Mouse (Mus musculus): ENCODE measurements around the gene Tnrc6c. TPM values are rescaled to one million over a fixed set of nuclear protein-coding genes. Genes with fewer than 3 reads are reported as not detected.

The Tnrc6c gene
- polyA plus RNA-seq, 1 experiment from 2014 or later = 9.4 TPM

DNA sequence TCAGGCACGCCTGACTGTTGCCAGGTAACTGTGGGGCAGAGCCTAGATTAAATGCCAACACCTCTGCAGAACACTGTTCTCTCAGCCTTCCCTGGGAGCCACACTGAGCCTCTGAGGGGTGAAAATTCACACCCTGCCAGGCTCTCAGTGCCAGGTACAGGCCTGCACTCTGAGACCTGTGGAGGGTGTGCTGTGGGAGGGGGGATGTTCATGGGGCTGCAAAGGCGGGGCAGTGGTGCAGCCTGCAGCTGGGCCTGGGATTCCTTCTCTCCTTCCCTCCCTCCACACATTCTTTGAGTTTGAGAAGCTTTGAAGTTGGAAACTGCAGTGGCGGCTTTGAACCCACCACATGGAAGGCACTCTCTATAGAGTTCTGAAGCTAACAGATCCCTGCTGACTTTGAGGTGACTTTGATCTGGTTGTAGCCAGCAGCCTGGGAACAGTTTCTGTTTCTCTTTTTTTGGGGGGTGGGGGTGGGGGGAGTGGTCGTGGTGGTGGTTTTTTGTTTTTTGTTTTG, 140.0 kb downstream of the Tnrc6c start:
- Histone ChIP-seq H3K27me3 (ENCODE audit: low read depth, poor library complexity, severe bottlenecking) (peaks cover 40% of the 10 kb centered on the region), H3K9me3 (replicated peaks) (no peaks in the 10 kb centered on the region), H3K27ac (replicated peaks) (no peak overlapping the region), H3K4me1 (peaks cover 48% of the 10 kb centered on the region), H3K4me3 (no peak overlapping the region), H3K36me3 (no peaks in the 10 kb centered on the region)
- 66% methylated on average over 4 of the region's 4 CpGs for WGBS
- DNase-seq (ENCODE audit: low spot score) = no peak

DNA sequence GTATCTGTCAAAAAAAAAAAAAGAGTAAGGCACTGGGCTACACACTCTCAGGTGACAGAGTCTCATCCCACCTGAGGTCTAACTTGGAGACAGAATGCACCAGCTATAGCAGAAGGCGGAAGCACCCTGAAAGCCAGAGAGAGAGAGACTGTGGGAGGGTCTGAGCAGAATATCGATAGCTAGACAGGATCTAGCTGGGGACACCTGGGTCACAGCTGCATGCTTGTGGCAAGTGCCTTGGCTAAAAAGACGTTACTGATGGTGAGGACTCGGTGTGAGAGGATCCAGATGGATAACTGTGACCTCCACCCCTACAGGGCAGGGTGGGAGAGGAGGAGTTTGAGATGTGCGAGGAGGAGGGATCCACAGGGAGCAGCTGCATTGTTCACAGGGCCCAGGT, 142.9 kb downstream of the Tnrc6c start:
- Histone ChIP-seq H3K27me3 (ENCODE audit: low read depth, poor library complexity, severe bottlenecking) (peaks cover 15% of the 10 kb centered on the region), H3K4me1 (peaks cover 33% of the 10 kb centered on the region), H3K27ac (replicated peaks) (no peak overlapping the region; the same call in 1 of the 2 replicates), H3K4me3 (no peak overlapping the region), H3K36me3 (no peaks in the 10 kb centered on the region), H3K9me3 (replicated peaks) (no peaks in the 10 kb centered on the region)
- WGBS = 47% methylated on average over 5 of the region's 5 CpGs
- DNase-seq (ENCODE audit: low spot score) = no peak

DNA sequence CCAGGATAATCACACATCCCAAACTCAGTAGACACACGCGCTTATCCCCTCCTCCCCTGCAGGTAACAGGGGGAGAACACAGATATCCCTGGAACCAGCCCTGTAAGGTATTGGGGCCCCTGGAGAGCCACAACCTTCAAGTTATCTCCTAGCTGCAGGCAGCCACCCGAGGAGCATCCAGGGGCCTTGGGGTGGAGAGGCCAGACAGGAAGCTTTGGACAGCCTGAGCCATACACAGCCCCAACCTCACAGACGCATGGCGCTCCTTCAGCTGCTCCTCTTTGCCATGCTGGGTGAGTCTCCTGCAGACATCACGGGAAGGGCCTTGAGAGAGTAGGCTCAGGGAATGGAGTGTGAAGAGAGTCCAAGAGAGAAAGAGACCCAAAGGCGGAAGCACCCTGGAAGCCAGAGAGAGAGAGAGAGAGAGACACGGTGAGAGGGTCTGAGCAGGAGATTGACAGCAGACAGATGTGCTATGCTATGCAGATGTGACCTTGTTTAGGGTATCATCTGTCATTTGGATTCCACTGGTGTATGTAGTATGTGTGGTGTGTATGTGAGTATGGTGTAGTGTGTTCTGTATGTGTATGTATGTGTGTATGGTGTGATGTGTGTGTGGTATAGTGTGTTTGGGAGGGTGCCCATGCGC, 143.5 kb downstream of the Tnrc6c start, which contains the start of gene 6030468B19Rik:
Gene 6030468B19Rik, plus strand, starts transcription at position 150 of the 649 bp plus-strand sequence.
- no peak for DNase-seq (ENCODE audit: low spot score)
- H3K36me3 ChIP-seq = no peaks in the 10 kb centered on the region
- H3K27me3 ChIP-seq (ENCODE audit: low read depth, poor library complexity, severe bottlenecking) = peaks cover 8% of the 10 kb centered on the region
- peaks cover 26% of the 10 kb centered on the region for H3K4me1 ChIP-seq
- WGBS = 66% methylated on average over 9 of the region's 9 CpGs
- no peaks in the 10 kb centered on the region for H3K9me3 ChIP-seq (replicated peaks)
- peak within 1 kb of the TSS; percentile 42 for H3K27ac ChIP-seq (replicated peaks)
- peak within 1 kb of the TSS; percentile 21 for H3K4me3 ChIP-seq

DNA sequence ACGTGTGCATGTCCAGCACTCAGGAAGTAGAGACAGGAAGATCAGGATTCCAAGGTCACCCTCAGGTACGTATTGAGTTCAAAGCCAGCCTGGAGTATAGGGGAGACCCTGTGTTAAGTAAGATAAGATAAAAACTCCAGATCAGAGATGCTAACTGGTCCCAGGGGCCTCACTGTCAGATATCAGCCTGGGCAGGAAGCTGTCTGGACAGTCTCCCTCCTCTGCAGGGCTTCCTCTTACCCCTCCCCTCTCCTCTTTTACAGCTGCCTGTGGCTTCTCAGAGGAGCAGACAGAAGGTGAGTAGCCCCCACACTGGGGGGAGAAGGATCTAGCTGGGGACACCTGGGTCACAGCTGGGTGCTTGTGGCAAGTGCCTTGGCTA, 144.1 kb downstream of the Tnrc6c start:
- Histone ChIP-seq H3K27me3 (ENCODE audit: low read depth, poor library complexity, severe bottlenecking) (peaks cover 4% of the 10 kb centered on the region), H3K9me3 (replicated peaks) (no peaks in the 10 kb centered on the region), H3K36me3 (no peaks in the 10 kb centered on the region), H3K4me1 (peaks cover 25% of the 10 kb centered on the region), H3K4me3 (peak overlapping the region; percentile 21; the same call in 1 of the 2 replicates), H3K27ac (replicated peaks) (peak overlapping the region; percentile 42; the same call in 1 of the 2 replicates)
- WGBS = 73% methylated on average over 2 of the region's 2 CpGs
- DNase-seq (ENCODE audit: low spot score) = no peak

DNA sequence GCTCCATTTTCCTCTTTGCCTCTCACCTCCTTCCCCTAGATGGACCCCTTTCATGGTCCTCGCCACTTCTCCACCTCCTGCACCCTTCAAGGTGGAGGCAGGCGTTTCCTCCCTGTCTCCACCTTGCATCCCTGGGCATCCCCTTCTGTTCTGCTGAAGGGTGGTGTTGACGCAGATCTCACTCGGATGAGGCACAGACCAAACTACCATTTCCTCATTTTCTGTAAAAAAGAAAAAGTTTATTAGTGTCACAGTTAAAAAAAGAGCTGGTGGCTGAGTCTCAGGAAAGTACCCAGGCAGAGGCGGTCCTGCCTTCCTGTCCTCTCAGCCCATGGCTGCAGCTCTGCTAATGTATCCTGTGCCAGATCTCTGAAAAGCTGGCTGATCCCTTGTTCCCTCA, 145.1 kb downstream of the Tnrc6c start:
- peak overlapping the region; percentile 21 for H3K4me3 ChIP-seq
- H3K4me1 ChIP-seq = peaks cover 23% of the 10 kb centered on the region
- no peaks in the 10 kb centered on the region for H3K36me3 ChIP-seq
- 83% methylated on average over 5 of the region's 5 CpGs for WGBS
- no peaks in the 10 kb centered on the region for H3K9me3 ChIP-seq (replicated peaks)
- no peak overlapping the region for H3K27ac ChIP-seq (replicated peaks)
- DNase-seq (ENCODE audit: low spot score) = no peak
- H3K27me3 ChIP-seq (ENCODE audit: low read depth, poor library complexity, severe bottlenecking) = no peaks in the 10 kb centered on the region

DNA sequence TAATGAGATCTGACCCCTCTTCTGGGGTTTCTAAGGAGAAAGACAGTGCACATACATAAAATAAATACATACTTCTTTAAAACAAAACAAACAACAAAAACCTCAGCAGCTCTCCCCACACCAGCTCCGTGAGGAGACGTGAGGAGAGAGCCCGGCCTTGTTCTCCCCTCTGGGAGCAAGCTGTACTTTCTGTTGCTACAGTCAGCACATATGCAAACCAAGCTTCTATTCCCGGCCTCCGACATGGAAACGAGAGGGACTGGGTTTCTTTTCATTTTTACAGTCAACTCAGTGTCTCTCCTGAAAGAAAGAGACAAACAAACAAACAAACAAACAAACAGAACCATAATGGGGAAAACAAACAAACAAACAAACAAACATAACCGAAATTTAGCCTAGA, 145.9 kb downstream of the Tnrc6c start:
- no peak for DNase-seq (ENCODE audit: low spot score)
- peaks cover 23% of the 10 kb centered on the region for H3K4me1 ChIP-seq

DNA sequence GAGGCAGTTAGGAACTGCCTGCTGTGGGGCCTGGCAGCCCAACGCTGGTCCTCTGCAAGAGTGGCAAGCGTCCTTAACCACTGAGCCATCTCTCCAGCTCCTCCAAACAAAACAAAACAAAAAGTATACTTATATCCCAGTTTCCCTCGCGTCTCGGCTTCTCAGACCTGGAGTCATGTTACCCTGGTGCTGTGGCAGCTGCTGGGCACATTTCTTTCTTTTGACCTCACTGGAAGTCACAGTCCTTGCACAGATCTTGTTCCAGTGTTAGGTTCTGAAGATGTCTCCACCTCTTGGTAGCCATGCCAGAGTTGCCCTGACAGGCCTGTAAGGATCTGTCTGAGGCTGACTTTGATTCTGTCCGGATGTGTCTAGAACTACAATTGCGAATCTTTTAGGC, 147.6 kb downstream of the Tnrc6c start:
- Histone ChIP-seq H3K9me3 (replicated peaks) (no peaks in the 10 kb centered on the region), H3K36me3 (no peaks in the 10 kb centered on the region), H3K4me1 (peaks cover 15% of the 10 kb centered on the region; the same call in 1 of the 2 replicates), H3K27ac (replicated peaks) (no peak overlapping the region), H3K27me3 (ENCODE audit: low read depth, poor library complexity, severe bottlenecking) (no peaks in the 10 kb centered on the region), H3K4me3 (no peak overlapping the region)
- 74% methylated on average over 7 of the region's 7 CpGs for WGBS
- no peak for DNase-seq (ENCODE audit: low spot score)

More for the DNA sequence above, 145.9 kb downstream of the Tnrc6c start:
- Histone ChIP-seq H3K27me3 (ENCODE audit: low read depth, poor library complexity, severe bottlenecking) (no peaks in the 10 kb centered on the region), H3K4me3 (no peak overlapping the region), H3K36me3 (no peaks in the 10 kb centered on the region), H3K27ac (replicated peaks) (no peak overlapping the region), H3K9me3 (replicated peaks) (no peaks in the 10 kb centered on the region)
- WGBS = 84% methylated on average over 7 of the region's 7 CpGs

DNA sequence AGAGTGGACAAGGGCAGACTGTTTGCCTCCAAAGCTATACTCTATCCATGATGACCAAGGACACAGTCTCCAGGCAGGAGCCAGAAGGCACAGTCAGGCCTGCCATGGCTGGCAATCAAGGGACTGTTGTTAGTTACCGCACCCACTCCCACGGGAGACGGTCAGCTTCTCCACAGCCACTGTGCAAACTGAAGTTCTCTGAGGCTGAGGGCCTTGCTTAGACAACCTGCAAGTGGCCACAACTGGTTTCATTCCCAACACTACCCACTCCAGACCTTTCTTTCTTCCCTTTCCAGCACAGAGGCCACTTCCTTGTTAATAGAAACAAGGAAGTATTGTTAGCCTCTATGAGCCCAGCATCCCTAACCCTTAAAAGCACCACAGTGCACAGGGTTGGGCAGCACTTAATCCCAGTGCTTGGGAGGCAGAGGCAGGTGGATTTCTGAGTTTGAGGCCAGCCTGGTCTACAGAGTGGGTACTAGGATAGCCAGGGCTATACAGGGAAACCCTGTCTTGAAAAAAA, 149.1 kb downstream of the Tnrc6c start:
- Histone ChIP-seq H3K4me3 (no peak overlapping the region), H3K4me1 (peaks cover 4% of the 10 kb centered on the region; the same call in 1 of the 2 replicates), H3K9me3 (replicated peaks) (no peaks in the 10 kb centered on the region), H3K27me3 (ENCODE audit: low read depth, poor library complexity, severe bottlenecking) (no peaks in the 10 kb centered on the region), H3K27ac (replicated peaks) (no peak overlapping the region), H3K36me3 (no peaks in the 10 kb centered on the region)
- DNase-seq (ENCODE audit: low spot score) = no peak
- 90% methylated on average over 3 of the region's 3 CpGs for WGBS

DNA sequence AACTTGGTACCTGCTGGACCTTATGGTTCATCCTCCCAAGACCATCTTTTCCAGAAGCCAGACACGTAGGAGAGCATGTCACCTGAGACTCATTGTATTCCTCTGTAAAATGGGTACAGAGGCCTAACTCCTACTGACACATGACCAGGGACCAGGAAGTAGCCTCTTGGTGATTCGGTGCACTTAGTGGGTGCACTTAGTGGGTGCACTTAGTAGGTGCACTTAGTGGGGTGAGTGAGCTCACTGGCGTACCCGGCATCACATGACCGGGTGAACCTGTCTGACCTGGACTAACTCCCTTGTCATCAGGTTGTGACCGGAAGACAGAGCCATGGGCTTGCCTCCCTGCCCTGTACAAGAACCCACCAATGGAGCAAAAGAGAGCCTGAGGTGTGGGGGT, 152.7 kb downstream of the Tnrc6c start:
- Histone ChIP-seq H3K36me3 (peaks cover 4% of the 10 kb centered on the region), H3K4me1 (peaks cover 26% of the 10 kb centered on the region), H3K4me3 (no peak overlapping the region), H3K27me3 (ENCODE audit: low read depth, poor library complexity, severe bottlenecking) (0 out of 2 replicates have a peak, but pooled peaks cover 4% of the 10 kb centered on the region), H3K27ac (replicated peaks) (no peak overlapping the region), H3K9me3 (replicated peaks) (no peaks in the 10 kb centered on the region)
- DNase-seq (ENCODE audit: low spot score) = no peak
- WGBS = 94% methylated on average over 6 of the region's 6 CpGs

DNA sequence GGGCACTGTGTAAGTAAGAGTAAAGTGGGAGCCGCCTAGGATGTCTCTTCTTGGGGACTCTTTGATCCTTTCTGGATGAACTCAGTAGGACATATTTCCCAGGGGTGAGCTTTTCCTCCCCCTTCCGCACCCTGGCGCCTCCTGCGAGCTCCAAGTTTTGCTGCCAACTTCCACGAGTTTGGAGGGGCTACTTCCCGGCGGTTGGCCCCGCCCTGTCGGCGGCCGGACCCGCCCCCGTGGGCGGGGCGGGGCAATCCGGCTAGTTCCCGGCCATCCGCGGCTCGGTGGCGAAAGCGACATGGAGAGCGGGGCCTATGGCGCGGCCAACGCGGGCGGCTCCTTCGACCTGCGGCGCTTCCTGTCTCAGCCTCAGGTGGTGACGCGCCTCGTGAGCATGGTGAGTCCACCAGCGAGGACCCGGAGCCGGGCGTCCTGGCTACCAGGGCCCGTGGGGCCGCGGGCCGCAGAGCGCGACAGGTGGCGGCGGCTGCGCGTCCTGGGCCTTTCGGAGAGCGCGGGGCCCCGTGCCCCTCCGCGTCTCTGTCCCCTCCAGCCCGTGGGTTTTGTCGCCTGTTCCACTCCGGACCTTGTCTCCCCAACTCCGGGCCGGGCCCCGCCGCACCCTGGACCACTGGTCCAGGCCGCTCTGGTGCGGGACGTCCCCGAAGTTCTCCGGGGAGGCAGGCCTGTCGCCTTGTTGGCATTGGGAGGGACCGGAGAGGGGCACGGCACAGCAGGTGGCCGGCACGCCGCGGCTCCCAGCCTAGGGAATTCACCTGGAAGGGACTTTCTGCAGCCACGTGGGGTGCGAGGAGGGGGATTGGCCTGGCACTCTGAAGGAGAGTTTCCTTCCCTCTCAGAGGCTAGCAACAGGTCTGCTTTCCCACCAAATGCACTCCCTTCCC, 155.6 kb downstream of the Tnrc6c start, which contains the start of the genes Gm20708 and Syngr2:
Gene Gm20708, plus strand, starts transcription at position 262 of the 905 bp plus-strand sequence.
Gene Syngr2, plus strand, starts transcription at position 262 of the 905 bp plus-strand sequence.
- peaks cover 26% of the 10 kb centered on the region for H3K4me1 ChIP-seq
- peak within 1 kb of the TSS; percentile 73 for H3K27ac ChIP-seq (replicated peaks)
- H3K9me3 ChIP-seq (replicated peaks) = no peaks in the 10 kb centered on the region
- peak within 1 kb of the TSS; percentile 94 for H3K4me3 ChIP-seq
- H3K36me3 ChIP-seq = peaks cover 33% of the 10 kb centered on the region
- WGBS = under 1% methylated on average over 75 of the region's 75 CpGs
- DNase-seq (ENCODE audit: low spot score) = peak; percentile 82
- 0 out of 2 replicates have a peak, but pooled peaks cover 4% of the 10 kb centered on the region for H3K27me3 ChIP-seq (ENCODE audit: low read depth, poor library complexity, severe bottlenecking)

DNA sequence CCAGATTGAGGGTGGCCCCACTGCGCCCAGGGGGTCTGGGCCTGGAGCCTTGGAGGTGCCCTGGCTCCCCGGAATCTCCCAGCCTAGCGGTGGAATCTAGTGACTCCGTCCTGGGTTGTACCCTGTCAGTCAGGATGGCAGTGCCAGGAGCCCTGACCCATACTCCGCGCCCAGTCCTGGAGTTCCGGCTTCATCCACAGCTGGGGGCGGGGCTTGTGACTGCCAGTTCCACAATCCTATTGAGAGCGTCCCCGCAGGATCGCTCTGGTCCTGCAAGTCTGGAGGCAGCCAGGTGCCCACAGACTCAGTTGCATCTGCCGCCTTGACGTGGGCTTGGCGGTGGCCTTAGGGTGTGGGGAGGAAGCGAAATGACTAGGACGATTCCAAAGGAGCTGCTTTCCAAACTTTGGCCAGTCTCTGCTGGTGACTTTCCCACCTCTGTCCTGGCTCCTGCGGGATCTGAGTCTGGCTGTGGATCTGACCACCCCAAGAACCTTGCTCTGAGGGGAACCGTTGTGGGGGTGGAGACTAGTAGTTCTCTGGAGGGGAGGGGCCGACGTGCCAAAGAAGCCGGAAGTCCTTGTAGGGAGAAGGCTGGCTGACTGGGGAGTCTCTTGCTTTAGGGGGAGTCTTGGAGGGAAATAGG, 156.4 kb downstream of the Tnrc6c start:
- peak overlapping the region; percentile 73 for H3K27ac ChIP-seq (replicated peaks)
- H3K27me3 ChIP-seq (ENCODE audit: low read depth, poor library complexity, severe bottlenecking) = 0 out of 2 replicates have a peak, but pooled peaks cover 4% of the 10 kb centered on the region
- no peaks in the 10 kb centered on the region for H3K9me3 ChIP-seq (replicated peaks)
- under 1% methylated on average over 21 of the region's 21 CpGs for WGBS
- H3K36me3 ChIP-seq = peaks cover 42% of the 10 kb centered on the region
- peak overlapping the region; percentile 94 for H3K4me3 ChIP-seq
- H3K4me1 ChIP-seq = peaks cover 26% of the 10 kb centered on the region
- DNase-seq (ENCODE audit: low spot score) = peak; percentile 80

Data from midbrain, embryonic 10.5 days (tissue).